Mouse (Mus musculus) layer of hippocampus, postnatal 36 days (tissue): ENCODE measurements around the gene Mmp21. TPM values are rescaled to one million over a fixed set of nuclear protein-coding genes. Genes with fewer than 3 reads are reported as not detected.
"Not testable (repeated sequence)": the region's sequence is repeated elsewhere in the genome, so short reads cannot be mapped to it uniquely, and the experiment has no call there.

Experiments
- DNase-seq, 2 experiments: peaks; one replicate each; pipeline ENCODE4 v3.0.0; 2022
- total RNA-seq, 2 experiments: library from RNA; stranded (reverse); gene quantifications; 2 replicates each; pipeline ENCODE4 v1.2.3; 2021

Mmp21 gene
- under 1 TPM; 0.20 to 0.28 TPM for total RNA-seq

DNA sequence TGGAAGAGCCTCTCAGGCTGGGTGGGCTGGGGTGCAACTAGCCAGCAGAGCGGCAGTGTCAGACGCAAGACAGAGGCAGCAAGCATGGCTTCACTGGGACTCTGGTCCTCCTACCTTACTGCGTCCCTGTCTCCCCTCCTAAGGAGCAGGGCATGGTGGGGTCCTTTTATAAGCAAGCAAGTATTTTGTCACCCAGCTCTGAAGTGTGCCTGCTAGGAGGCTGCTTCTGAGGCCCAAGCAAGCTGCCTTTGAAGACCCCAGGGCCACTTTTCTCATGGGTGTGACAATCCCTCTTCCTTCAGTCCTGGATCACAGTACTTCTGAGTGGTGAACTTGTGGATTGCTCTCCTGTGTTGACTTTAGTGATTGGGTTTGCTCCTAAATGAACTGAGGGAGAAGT, at the start of gene Mmp21:
Gene Mmp21 (minus strand): TSS at position 101 of the 400 bp plus-strand sequence.
- no peak for DNase-seq

DNA sequence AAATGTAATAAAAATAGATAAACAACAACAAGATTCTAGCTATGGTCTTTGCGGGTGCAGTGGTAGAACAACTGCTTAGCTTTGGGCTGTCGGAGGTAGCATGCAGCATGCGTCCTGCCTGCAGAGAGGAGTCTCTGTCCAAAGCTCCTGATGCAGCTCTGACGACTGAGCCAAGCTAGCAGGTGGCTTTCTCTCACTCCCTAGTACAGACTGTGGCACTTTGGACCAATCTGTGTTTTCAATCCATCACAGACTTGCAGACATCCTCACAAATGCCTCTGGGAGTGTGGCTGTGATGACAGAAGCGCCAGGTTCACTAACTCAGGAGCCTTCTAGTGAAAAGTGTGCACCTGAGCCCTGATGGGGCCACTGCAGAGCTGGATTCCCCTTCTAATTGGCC, 49.5 kb upstream of the Mmp21 start:
- DNase-seq: no peak

DNA sequence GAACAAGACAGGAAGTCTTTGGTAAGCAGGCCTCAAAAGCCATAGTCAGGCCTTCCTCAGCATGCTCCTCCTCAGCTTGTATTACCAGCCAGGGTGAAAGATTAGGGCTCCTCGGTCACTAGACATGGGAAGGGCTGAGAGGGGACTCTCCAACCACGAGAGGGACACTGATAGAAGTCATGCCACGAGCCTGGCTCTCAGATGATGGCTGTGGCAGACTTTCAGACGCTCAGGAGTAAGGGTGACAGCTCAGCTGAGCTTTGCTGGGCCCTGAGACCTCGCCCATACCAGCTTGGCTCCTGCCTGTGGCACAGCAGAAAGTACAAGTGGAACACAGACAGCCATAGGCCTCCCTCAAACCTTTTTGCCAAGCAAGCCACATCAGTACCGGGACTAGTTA, 47.2 kb upstream of the Mmp21 start:
- DNase-seq: no peak

DNA sequence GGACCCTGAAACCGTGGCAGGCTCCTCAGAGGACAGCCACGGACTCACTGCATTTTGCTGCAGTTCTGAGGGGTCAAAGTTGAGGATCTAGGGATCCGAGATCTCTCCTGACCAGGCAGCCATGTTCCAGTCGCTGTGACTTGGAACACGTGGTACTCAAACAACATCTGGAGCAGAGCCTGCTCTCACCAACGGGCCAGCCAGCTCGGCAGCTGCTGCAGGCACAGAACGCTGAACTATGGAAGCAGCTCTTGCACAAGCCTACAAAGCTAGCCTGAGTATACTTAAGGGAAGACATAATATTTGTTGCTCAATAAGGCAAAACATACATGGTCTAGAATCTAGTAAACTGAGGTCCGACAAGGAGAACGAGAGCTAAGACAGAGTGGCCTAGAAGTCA, 45.7 kb upstream of the Mmp21 start:
- no peak for DNase-seq

DNA sequence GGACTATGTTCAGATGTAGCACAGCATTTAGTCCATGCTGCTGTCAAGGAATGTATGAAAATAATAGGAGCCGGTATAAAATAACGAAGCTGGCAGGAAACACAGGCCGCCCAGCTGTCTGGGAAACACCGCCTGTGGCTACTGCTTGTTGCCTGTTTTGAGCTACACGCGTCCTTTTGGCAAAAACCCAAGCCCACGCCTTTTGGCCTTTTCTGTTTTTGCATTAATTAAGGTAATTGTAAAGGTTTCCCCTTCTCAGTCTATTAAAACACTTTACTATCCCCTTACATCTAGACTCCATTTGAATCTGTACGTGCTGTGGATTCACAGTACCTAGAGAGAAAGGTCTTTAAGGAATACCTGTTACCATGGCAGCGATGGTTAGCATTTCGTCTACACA, 45.0 kb upstream of the Mmp21 start:
- no peak for DNase-seq

DNA sequence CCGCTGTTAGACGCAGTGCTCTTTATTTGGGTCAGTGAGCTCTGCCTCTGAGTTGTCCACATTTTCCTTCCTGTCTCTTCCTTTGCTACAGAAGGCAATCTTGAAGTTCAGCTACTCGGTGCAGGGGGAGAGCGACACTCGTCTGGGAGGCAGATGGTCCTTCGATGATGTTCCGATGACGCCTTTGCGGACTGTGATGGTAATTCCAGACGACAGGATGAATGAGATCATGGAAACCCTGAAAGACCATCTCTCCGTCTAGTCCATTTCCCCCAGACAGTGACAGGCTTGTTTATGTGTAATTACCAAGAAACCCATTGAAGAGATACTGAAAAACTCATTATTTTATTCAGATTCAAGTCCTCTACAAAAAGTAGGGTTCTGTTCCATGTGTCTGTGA, 40.8 kb upstream of the Mmp21 start:
- DNase-seq: no peak

DNA sequence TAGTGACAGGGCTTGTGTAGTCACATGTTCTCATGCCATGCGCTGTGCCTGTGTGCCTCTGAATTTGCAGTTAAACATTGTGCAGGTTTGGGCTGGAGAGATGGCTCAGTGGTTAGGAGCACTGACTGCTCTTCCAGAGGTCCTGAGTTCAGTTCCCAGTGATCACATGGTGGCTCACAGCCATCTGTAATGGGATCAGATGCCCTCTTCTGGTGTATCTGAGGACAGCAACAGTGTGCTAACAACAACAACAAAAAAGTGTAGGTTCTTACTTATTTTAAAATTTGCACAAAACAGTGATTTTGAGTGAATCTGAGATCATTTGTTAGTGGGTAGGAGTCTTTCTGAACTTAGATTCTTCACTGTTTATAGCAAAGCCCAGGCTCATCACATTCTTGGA, 38.7 kb upstream of the Mmp21 start:
- DNase-seq: no peak

DNA sequence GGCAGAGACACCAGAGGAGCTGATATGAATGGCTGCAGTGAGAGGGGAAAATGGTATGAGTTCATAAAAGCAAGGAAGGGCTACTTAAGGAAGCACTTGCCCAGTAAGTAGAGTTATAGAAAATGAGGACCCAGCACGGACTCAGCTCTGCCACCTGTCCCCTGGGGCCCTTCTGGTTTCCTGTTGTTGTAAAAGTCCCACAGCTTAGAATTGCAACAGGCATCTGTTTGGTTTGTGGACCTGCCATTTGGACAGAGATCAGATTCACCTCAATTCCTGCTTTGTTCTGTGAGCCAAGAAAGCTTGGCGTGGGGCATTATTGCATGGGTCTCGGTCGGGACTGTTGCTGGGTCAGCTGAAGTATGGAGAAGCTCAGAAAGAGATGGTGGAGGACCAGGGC, 35.5 kb upstream of the Mmp21 start:
- no peak for DNase-seq

DNA sequence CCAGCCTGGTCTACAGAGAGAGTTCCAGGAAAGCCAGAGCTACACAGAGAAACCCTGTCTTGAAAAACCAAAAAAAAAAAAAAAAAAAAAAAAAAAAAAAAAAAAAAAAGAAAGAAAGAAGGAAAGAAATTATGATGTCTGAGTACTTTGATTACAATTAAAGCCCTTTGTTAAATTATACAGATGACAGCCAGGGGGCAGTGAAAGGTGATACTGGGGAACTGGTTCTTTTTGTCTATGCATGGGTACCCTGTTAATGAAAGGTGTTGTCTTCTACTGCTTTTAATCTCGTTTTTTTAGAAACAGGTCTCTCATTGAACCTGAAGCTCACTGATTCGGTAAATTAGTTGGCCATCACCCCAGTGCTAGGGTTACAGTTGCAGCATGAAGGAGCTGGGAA, 27.4 kb upstream of the Mmp21 start:
- no peak for DNase-seq

DNA sequence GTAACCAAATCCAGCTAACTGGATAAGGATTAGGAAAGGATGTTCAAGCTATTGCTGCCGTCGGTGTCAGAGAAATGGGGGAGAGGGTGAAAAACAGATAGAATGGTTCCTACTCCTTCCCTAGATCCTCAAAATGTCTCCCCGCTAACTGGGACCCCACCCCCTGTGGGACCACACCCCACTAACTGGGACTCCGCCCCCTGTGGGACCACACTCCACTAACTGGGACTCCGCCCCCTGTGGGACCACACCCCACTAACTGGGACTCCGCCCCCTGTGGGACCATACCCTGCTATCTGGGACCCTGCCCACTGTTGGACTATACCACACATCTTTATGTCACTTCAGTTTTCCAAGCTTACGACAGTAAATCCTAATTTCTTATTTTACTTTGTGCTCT, 24.0 kb upstream of the Mmp21 start:
- DNase-seq: no peak

DNA sequence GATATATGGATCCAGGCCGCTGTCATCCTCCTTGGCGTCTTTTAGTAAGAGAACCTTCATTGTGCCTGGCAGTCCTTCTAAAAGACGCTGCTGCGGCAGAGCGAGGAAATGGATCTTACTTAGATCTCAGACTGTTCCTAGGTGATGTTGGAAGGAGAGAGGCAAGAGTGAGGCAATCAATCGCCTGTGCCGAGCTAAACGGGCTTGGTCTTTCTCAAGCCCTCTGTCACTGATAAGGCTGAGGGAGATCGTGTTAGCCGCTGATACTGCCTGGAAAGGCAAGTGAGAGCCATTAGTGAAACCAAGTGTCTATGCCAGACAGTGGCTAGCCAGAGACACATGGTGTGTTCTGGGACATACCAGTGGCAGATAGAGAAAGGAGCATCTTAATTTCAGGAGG, 22.5 kb upstream of the Mmp21 start:
- DNase-seq: no peak

DNA sequence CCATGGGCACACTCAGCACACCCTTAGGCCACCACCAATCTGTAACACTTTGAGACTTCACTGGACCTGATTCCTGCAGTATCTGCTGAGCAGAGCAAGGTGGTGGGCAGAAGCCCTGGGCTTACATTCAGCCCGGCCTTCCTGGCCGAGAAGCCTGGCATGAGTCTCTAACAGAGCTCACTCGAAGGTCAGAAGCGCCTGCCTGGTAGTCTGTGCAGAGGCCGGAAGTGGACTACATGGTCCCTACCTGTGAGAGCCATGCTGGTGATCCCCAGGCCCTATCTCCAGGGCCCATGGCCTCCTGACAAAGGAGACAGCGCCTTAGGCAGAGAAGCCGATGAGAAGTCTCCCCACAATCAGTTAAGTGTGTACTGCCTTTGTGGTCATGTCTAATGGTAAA, 21.5 kb upstream of the Mmp21 start:
- no peak for DNase-seq

DNA sequence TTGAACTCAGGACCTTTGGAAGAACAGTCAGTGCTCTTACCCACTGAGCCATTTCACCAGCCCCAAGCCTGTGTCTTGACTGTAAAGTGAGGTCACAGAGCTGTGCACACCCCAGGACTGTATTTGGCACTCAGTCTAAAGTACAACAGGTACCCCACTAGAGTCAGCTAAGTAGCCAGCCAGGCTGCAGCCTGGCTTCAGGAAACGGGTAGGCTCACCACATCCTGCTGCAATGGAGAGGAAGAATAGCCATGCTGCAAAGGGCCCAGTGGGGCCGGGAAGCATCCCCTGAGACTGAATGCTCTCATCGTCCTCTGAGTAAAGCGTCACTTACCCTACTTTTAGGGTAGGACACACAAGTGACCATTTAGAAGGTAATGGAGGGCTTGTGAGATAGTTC, 20.0 kb upstream of the Mmp21 start:
- no peak for DNase-seq

DNA sequence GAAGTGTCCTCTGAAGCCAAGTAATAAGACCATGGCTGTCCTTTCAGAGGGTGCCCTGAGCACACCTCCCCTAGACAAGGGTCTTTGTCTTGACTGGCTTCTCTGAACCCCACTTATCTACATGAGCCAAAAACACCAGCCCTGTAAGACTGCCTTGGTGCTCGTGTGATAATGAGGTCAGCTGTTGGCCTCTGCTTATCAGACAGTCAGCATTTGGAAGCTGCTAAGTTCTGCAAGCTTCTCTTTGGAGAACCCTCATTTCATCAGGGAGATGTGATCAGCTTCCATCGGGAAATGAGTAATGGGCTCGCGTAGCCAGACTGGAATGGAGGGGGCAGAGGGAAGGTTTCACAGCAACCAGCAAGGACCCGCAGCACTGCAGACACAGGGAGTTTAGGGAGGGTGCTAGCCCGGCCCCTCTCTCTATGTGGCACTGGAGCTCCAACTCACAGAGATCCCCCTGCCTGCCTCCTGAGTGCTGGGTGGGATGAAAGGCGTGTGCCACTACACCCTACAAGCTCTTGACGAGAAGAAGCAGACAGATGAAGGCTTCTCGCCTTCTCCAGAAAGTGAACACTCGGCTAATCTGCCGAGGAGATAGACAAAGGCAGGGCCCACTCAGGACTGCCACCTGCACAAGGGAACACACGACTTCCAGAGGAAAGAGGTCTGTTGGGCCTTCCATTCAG, 18.3 kb upstream of the Mmp21 start:
- no peak for DNase-seq

DNA sequence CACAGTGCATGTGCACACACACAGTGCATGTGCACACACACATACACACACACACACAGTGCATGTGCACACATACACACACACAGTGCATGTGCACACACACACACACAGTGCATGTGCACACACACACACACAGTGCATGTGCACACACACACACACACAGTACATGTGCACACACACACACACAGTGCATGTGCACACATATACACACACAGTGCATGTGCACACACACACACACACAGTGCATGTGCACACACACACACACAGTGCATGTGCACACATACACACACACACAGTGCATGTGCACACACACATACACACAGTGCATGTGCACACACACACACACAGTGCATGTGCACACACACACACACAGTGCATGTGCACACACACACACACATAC, 5.8 kb upstream of the Mmp21 start:
- DNase-seq: not testable (repeated sequence)

DNA sequence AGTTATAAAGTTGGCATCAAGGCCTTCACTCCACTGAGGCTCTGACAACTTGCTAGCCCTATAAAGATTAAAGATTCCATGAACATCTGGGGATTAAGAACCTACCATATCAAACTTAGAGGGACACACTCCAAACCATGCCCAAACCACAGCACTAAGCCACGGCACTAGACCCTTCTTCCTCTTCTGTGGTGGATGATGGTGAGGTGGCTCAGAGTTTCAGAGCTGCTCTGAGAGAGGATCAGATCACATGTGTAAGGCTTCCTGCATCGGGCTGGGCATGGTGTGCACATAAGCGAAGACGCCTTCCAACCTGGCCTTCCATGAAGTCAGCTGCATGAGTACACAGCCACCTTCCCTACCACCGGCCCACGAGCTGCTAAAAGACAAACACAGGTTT, 4.8 kb upstream of the Mmp21 start:
- no peak for DNase-seq

DNA sequence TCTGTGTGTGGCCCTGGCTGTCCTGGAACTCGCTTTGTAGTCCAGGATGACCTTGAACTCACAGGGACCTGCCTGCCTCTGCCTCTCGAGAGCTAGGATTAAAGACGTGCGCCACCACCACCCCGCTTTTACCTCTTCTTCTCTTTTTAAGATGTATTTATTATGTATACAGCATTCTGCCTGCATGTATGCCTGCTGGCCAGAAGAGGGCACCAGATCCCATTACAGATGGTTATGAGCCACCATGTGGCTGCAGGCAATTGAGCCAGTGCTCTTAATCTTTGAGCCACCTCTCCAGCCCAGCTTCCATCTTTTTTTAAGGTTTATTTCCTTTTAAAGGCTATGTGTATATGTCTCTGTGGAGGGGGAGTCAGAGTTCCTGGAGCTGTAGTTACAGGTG, 4.2 kb upstream of the Mmp21 start:
- DNase-seq: no peak

DNA sequence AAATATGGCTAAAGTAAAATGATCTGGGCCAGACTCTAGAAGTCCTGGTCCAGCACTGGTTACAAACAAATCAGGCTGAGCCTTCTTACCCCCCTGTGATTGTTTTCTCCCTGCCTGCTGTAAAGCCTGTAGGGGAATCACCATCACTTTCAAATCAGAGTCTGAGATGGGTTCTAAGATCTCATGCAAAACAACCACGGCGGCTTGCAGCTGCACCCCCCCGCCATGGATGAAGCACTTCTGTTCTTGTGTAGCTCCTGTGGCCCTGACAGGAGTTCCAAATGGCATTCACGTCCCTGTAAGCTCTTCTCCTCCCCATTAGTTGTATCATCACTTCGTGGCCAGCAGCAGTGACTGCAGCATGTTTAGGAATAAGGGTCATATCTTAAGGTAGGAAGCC, 3.8 kb upstream of the Mmp21 start:
- no peak for DNase-seq

DNA sequence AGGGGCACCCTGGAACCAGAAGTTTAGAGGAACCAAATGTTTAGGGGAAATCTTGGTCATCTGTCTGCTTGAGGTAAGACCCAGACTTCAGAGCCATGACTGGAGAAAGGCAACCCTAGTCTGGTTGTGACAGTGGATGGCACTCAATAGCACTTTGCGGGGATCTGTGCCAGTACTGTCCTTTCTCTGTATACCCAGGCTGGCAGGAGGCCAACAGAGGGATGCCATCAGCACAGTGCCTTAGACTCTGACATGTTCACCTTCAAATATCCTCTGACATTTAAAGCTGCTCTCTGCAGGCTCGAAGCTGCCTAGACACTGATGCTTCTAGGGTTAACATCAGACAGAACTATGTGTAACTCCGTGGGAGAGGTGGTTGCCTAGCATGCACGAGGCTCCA, 422 bp downstream of the Mmp21 start:
- no peak for DNase-seq

DNA sequence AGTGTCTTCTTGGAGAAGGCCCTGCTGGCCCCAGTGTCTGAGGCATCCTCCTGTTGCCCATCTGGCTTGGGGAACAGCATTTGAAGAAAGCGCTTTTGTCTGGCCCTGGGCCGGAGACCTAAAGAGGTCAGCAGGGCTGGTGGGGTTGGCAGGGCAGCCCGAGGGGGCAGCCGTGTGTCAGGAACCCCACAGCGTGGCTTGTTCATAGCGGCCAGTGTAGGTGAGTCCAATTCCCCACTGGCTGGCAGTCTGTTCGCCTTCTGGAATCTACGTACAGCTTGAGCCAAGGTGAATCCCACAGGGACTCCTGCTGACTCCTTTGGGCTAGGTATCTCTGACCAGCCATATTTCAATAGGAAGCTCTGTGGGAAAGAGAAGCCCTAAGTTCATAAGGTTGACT, 1.1 kb downstream of the Mmp21 start:
- no peak for DNase-seq

DNA sequence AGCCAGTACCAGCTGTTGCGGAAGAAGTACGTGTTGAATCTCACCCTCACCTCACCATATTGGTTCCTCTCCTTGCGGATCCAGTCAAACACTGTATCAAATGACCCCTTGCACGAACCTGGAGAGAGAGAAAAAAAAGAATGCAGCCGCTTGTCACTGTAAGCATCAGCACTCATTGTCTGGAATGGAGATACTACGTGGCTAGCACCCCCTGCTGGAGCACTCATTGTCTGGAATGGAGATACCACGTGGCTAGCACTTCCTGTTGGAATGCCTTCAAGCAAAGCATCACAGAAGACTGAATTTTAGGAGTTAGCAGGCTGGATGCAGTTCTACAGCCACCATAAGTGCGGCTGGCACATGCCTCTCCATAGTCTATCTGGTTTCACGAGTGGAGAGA, 3.9 kb downstream of the Mmp21 start:
- DNase-seq: no peak

DNA sequence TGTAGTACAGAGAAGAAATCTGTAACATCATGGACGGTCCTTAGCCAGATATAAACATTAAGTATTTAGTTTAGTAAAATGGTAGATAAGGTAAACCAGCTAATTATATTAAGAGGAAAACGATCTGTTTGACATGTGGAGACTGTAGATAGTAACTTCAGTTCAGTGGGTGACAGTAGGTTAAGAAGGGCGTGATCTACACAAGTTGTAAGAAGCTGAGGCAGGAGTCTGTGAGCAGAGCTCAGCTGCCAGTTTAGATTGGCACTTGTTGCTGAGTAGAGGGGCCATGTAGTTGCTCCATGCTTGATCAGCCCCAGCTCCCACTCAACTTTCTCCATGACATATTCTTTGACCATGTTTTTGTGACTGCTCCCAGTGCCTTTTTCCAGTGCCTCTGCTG, 9.0 kb downstream of the Mmp21 start:
- DNase-seq: no peak

DNA sequence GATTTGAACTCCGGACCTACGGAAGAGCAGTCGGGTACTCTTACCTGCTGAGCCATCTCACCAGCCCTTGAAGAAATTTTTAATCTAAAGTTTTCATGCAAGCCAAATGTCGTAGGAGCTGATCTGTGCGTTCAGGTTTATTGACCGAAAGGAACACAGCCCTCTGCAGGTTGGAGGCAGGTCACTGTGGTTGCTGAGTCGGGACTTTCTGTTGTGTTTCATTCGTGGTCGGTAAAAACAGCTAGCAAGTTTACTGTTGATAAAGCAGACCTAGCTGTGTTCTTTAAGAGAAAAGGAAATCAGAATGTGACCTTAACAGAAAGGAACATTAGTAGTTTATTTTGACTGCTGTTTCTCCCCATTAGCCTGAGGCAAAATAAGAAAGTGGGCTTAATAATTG, 9.9 kb downstream of the Mmp21 start:
- no peak for DNase-seq

DNA sequence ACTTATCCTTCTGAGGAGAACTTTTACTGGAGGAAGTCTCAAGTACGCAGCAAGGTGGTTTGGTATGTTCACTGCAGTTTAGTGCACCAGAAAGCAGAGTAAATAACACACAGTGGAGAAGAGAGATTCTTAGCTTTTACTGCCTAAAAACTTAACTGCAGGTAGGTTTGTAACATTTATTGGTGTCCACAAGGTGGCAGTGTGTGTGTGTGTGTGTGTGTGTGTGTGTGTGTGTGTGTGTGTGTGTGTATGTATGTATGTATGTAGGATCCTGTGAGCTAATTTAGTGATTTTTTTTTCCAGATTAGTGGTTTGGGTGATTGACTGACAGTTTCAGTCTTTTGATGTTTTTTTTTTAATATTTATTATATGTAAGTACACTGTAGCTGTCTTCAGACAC, 10.8 kb downstream of the Mmp21 start:
- DNase-seq: no peak

DNA sequence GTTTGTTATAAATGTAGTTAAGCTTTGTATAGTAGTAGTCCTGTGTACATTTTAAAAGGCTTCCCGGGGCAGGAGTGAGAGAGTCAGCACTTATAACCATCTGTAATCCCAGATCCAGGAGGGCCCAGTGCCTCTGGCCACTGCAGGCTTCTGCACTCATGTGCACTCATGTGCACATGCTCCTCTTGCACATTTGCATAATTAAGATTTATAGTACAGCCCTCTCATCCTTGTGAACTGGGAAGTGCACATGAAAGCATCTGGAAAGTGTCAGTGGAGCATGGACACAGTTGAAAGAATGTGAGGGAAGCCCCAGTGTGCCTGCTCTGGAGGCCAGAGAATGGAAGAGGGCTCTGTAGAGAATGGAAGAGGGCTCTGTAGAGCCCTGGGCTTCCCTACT, 17.4 kb downstream of the Mmp21 start:
- no peak for DNase-seq
